Mouse (Mus musculus) limb, embryonic 13.5 days (tissue): Measurements from ENCODE around the gene Gm49486. TPM values are rescaled to one million over a fixed set of nuclear protein-coding genes. Genes with fewer than 3 reads are reported as not detected.

Experiments
- ATAC-seq: fragments of 200-750 bp; cut with Nextera tagmentation; 2 replicates; pipeline ENCODE4 v1.8.0; 2017; ENCODE audit warnings: low read depth, moderate number of reproducible peaks, moderate TSS enrichment; ENCODE audit not compliant: low FRiP score
- H3K27ac ChIP-seq: fragments of 300-500 bp; sonication (generic); 2 replicates; pipeline ENCODE4 v1.5.1; 2015; ENCODE audit warnings: inconsistent platforms, mild to moderate bottlenecking, moderate library complexity
- H3K27me3 ChIP-seq: fragments of 300-500 bp; sonication (generic); 2 replicates; pipeline ENCODE4 v1.6.1; 2015; ENCODE audit warnings: mild to moderate bottlenecking, inconsistent platforms
- H3K36me3 ChIP-seq: fragments of 300-500 bp; sonication (generic); 2 replicates; pipeline ENCODE4 v1.6.1; 2015; ENCODE audit warnings: inconsistent platforms, mild to moderate bottlenecking, moderate library complexity
- H3K4me1 ChIP-seq: fragments of 300-500 bp; sonication (generic); 2 replicates; pipeline ENCODE4 v1.6.1; 2015; ENCODE audit warnings: inconsistent platforms
- H3K4me2 ChIP-seq: fragments of 300-500 bp; sonication (generic); replicated peaks from 2 replicates; pipeline ENCODE4 v1.6.1; 2015; ENCODE audit warnings: inconsistent platforms, mild to moderate bottlenecking, moderate library complexity
- H3K4me3 ChIP-seq: fragments of 300-500 bp; sonication (generic); 2 replicates; pipeline ENCODE4 v1.5.1; 2015; ENCODE audit warnings: moderate library complexity, mild to moderate bottlenecking, inconsistent platforms
- H3K9ac ChIP-seq: fragments of 300-500 bp; sonication (generic); 2 replicates; pipeline ENCODE4 v1.6.1; 2015; ENCODE audit warnings: mild to moderate bottlenecking, inconsistent platforms
- H3K9me3 ChIP-seq: fragments of 300-500 bp; sonication (generic); 2 replicates; pipeline ENCODE4 v1.6.1; 2016; ENCODE audit warnings: inconsistent platforms
- WGBS: fragments of 180-500 bp; shearing (Covaris S2); methylation state at CpG from one replicate; pipeline ENCODE4 v1.1.7; 2015; 5-methylcytosine and 5-hydroxymethylcytosine counted together
- polyA plus RNA-seq: library from polyadenylated mRNA; unstranded; fragments of >200 nt; fragmentation: Nextera tagmentation; extraction: Ambion mirVana; gene quantifications from 2 replicates; pipeline ENCODE4 v1.2.1, GENCODE M21; 2015

Gene Gm49486
- 1.3 and 1.4 TPM in 2 replicates for polyA plus RNA-seq

- Histone ChIP-seq H3K9me3 (no peaks in the 10 kb centered on the region), H3K9ac (peak within 1 kb of the TSS; percentile 89), H3K4me2 (peak within 1 kb of the TSS; percentile 90), H3K36me3 (peaks cover 20% of the 10 kb centered on the region), H3K4me1 (peaks cover 20% of the 10 kb centered on the region), H3K4me3 (peak within 1 kb of the TSS; percentile 89), H3K27ac (peak within 1 kb of the TSS; percentile 93), H3K27me3 (no peaks in the 10 kb centered on the region)
- ATAC-seq = peak; percentile 92
- 1% methylated on average over 51 of the region's 51 CpGs for WGBS
Observed at GRCm38 (mm10) chr15:79229058-79229821, at the start of gene Gm49486, which contains the start of gene Pick1. Gm49486 (plus strand) TSS chr15:79229391. Pick1 (plus strand) TSS chr15:79229173.

GRCm38 (mm10) chr15:79185213-79185612 is 44.0 kb upstream of the Gm49486 start:
- WGBS = 88% methylated on average over 10 of the region's 10 CpGs

GRCm38 (mm10) chr15:79187819-79188218 is 41.4 kb upstream of the Gm49486 start:
- Histone ChIP-seq H3K4me1 (peaks cover 3% of the 10 kb centered on the region; the same call in 1 of the 2 replicates), H3K4me2 (no peak overlapping the region), H3K9me3 (no peaks in the 10 kb centered on the region), H3K9ac (no peak overlapping the region), H3K27ac (no peak overlapping the region), H3K27me3 (no peaks in the 10 kb centered on the region), H3K36me3 (no peaks in the 10 kb centered on the region), H3K4me3 (no peak overlapping the region)
- WGBS = 90% methylated on average over 8 of the region's 8 CpGs
- ATAC-seq = no peak

More at GRCm38 (mm10) chr15:79185213-79185612, 44.0 kb upstream of the Gm49486 start:
- no peaks in the 10 kb centered on the region for H3K36me3 ChIP-seq
- no peak for ATAC-seq
- H3K27me3 ChIP-seq = no peaks in the 10 kb centered on the region
- no peak overlapping the region for H3K27ac ChIP-seq
- no peaks in the 10 kb centered on the region for H3K9me3 ChIP-seq
- no peak overlapping the region for H3K4me2 ChIP-seq
- H3K4me3 ChIP-seq = no peak overlapping the region
- no peaks in the 10 kb centered on the region for H3K4me1 ChIP-seq
- H3K9ac ChIP-seq = no peak overlapping the region

- Histone ChIP-seq H3K27me3 (no peaks in the 10 kb centered on the region), H3K4me1 (peaks cover 18% of the 10 kb centered on the region), H3K4me2 (no peak overlapping the region), H3K36me3 (no peaks in the 10 kb centered on the region), H3K27ac (no peak overlapping the region), H3K9ac (no peak overlapping the region), H3K4me3 (no peak overlapping the region), H3K9me3 (no peaks in the 10 kb centered on the region)
- no peak for ATAC-seq
- WGBS = 93% methylated on average over 2 of the region's 2 CpGs
Observed at GRCm38 (mm10) chr15:79191426-79191825, 37.8 kb upstream of the Gm49486 start.

GRCm38 (mm10) chr15:79192450-79192849 is 36.7 kb upstream of the Gm49486 start:
- 90% methylated on average over 6 of the region's 6 CpGs for WGBS
- no peak overlapping the region for H3K9ac ChIP-seq
- no peaks in the 10 kb centered on the region for H3K9me3 ChIP-seq
- no peaks in the 10 kb centered on the region for H3K27me3 ChIP-seq
- no peak overlapping the region for H3K27ac ChIP-seq
- H3K4me2 ChIP-seq = no peak overlapping the region
- no peak overlapping the region for H3K4me3 ChIP-seq
- no peak for ATAC-seq
- no peaks in the 10 kb centered on the region for H3K36me3 ChIP-seq
- peaks cover 18% of the 10 kb centered on the region for H3K4me1 ChIP-seq

- Histone ChIP-seq H3K4me1 (peaks cover 18% of the 10 kb centered on the region), H3K4me3 (no peak overlapping the region), H3K4me2 (peak overlapping the region; percentile 21), H3K27me3 (no peaks in the 10 kb centered on the region), H3K27ac (peak overlapping the region; percentile 80), H3K36me3 (no peaks in the 10 kb centered on the region), H3K9me3 (no peaks in the 10 kb centered on the region), H3K9ac (peak overlapping the region; percentile 55)
- 43% methylated on average over 27 of the region's 27 CpGs for WGBS
- ATAC-seq = peak; percentile 48
Observed at GRCm38 (mm10) chr15:79192885-79193845, 36.0 kb upstream of the Gm49486 start.

GRCm38 (mm10) chr15:79194048-79194447 is 35.1 kb upstream of the Gm49486 start:
- Histone ChIP-seq H3K27ac (0 out of 2 replicates have a peak overlapping the region, but pooled peaks have one; percentile 80), H3K4me2 (no peak overlapping the region), H3K4me1 (peaks cover 18% of the 10 kb centered on the region), H3K36me3 (no peaks in the 10 kb centered on the region), H3K27me3 (no peaks in the 10 kb centered on the region), H3K4me3 (no peak overlapping the region), H3K9me3 (no peaks in the 10 kb centered on the region), H3K9ac (peak overlapping the region; percentile 55; the same call in 1 of the 2 replicates)
- ATAC-seq = no peak
- 74% methylated on average over 9 of the region's 9 CpGs for WGBS

GRCm38 (mm10) chr15:79194946-79195345 is 34.2 kb upstream of the Gm49486 start:
- H3K9me3 ChIP-seq = no peaks in the 10 kb centered on the region
- 80% methylated on average over 2 of the region's 2 CpGs for WGBS
- ATAC-seq = no peak
- no peaks in the 10 kb centered on the region for H3K36me3 ChIP-seq
- no peak overlapping the region for H3K4me2 ChIP-seq
- peaks cover 18% of the 10 kb centered on the region for H3K4me1 ChIP-seq
- H3K4me3 ChIP-seq = no peak overlapping the region
- H3K27me3 ChIP-seq = no peaks in the 10 kb centered on the region
- no peak overlapping the region for H3K9ac ChIP-seq
- no peak overlapping the region for H3K27ac ChIP-seq

- no peaks in the 10 kb centered on the region for H3K27me3 ChIP-seq
- WGBS = 90% methylated on average over 8 of the region's 8 CpGs
- H3K27ac ChIP-seq = no peak overlapping the region
- no peaks in the 10 kb centered on the region for H3K9me3 ChIP-seq
- peaks cover 18% of the 10 kb centered on the region for H3K4me1 ChIP-seq
- no peaks in the 10 kb centered on the region for H3K36me3 ChIP-seq
- H3K4me3 ChIP-seq = no peak overlapping the region
- no peak overlapping the region for H3K4me2 ChIP-seq
- ATAC-seq = no peak
- H3K9ac ChIP-seq = no peak overlapping the region
Observed at GRCm38 (mm10) chr15:79195492-79195891, 33.7 kb upstream of the Gm49486 start.

GRCm38 (mm10) chr15:79199390-79199976 is 29.7 kb upstream of the Gm49486 start:
- Histone ChIP-seq H3K4me1 (peaks cover 26% of the 10 kb centered on the region), H3K36me3 (no peaks in the 10 kb centered on the region), H3K27ac (no peak overlapping the region), H3K9me3 (no peaks in the 10 kb centered on the region), H3K9ac (no peak overlapping the region), H3K4me3 (no peak overlapping the region), H3K4me2 (no peak overlapping the region), H3K27me3 (peaks cover 6% of the 10 kb centered on the region; the same call in 1 of the 2 replicates)
- WGBS = 90% methylated on average over 12 of the region's 12 CpGs
- no peak for ATAC-seq

- no peak overlapping the region for H3K4me3 ChIP-seq
- peak; percentile 68 for ATAC-seq
- WGBS = 16% methylated on average over 13 of the region's 13 CpGs
Observed at GRCm38 (mm10) chr15:79201491-79202150, 27.6 kb upstream of the Gm49486 start.

More at GRCm38 (mm10) chr15:79201491-79202150, 27.6 kb upstream of the Gm49486 start:
- Histone ChIP-seq H3K27ac (peak overlapping the region; percentile 81), H3K4me1 (peaks cover 26% of the 10 kb centered on the region), H3K4me2 (peak overlapping the region; percentile 44), H3K9me3 (no peaks in the 10 kb centered on the region), H3K27me3 (peaks cover 6% of the 10 kb centered on the region; the same call in 1 of the 2 replicates), H3K9ac (peak overlapping the region; percentile 35; the same call in 1 of the 2 replicates), H3K36me3 (no peaks in the 10 kb centered on the region)
